Mouse (Mus musculus): ENCODE results near the gene Rheb.
"Not testable (repeated sequence)": the region's sequence is repeated elsewhere in the genome, so short reads cannot be mapped to it uniquely, and the experiment has no call there.

The Rheb gene

DNA sequence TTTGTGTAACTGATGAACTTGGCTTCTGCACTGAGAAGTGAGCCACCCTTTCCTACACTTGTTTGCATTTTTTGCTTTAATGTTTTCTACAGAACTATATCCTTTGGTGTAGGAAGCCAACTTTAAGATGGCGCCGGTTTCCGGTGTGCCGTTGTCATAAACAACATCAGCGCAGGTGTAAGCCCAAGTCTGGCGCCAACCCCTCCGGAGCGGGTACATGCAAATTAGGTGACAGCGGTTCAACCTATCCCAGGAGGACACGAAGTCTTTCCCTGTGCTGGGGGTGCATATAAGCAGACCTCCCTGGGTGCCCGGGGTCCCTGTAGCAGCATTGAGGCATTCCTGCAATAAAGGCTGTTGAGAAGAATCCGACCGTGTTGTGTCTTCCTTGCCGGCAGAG is 5.8 kb upstream of the Rheb start:
- in situ Hi-C loops (cut with MboI; ENCODE audit: low pct_unique_long_range_greater_than_20kb in 1 of 2, low sequenced_read_pairs in 2 of 2, unreplicated experiment in 1 of 2), result not testable (repeated sequence)

- in situ Hi-C loops (cut with MboI; ENCODE audit: low pct_unique_long_range_greater_than_20kb in 1 of 2, low sequenced_read_pairs in 2 of 2, unreplicated experiment in 1 of 2), result no loop called here
These were observed 1.4 kb upstream of the Rheb start for GRCm38 (mm10) chr5:24843841-24844240.

DNA sequence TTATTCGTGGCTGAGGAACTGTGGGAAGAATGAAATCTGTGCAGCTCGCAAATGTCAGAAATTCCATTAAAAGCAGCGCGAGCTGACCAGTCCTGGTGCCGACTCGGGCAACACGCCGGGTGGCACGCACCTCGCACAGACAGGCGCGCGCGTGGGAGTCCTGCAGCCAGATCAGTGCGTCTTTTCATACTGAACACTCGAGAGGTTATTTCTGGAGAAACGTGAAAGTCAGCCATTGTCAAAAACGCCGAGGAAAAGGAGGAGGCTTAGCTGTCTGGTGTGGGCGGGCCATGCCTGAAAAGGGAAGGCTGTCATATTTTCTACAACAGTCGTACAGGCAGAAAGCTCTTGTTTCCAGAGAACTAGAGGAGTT is 665 bp upstream of the Rheb start:
- in situ Hi-C loops (cut with MboI; ENCODE audit: low pct_unique_long_range_greater_than_20kb in 1 of 2, low sequenced_read_pairs in 2 of 2, unreplicated experiment in 1 of 2), result no loop called here

DNA sequence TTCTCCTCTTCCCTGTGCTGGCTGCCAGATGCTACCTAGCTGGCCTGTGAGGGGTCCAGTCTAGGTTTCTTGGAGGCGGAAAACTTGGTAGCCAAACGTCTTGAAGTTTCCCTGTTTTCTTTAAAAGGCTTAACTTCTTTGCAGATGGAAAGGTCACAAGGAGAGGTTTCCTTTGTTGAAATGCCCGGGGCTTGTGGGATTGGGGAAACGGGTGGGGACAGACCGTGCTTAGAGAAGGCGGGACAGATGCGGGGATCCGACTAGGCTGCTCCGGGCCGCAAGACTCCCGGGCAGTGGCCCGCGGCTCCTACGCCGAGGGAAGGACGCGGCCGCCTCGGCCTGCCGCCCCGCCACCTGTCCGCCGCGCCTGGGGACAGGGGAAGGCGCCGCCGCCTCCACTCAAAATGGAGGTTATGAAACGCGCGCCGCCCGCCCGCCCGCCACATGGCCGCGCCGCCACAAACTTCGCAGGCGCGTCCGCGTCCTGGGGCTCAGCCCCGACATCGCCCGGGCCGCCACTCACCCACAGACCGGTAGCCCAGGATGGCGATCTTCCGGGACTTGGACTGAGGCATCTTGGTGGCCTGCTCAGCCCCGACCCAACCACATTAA is 656 bp downstream of the Rheb start:
- in situ Hi-C loops (cut with MboI; ENCODE audit: low pct_unique_long_range_greater_than_20kb in 1 of 2, low sequenced_read_pairs in 2 of 2, unreplicated experiment in 1 of 2), result no loop called here

DNA sequence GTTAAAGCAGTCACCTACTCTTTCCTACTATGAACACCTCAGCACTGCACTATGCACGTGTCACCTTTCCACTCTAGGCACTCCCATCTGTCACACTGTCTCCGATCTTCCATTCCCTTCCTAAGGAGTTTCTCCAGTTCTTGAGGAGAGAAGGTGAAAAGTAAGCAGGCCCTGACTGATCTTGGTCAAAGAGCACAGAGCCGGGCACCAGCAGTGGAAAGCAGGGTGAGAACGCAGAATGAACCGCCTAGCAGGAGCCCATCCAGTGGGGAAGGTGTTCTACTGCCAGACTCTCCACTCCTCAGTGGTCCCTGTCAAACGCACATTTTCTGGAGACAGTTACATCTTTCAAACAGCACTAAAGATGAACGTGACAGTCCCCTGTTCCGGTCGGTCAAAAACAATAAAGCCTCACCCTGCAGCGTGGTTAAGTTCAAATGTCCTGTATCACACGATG is 1.4 kb downstream of the Rheb start:
- in situ Hi-C loops (cut with MboI; ENCODE audit: low pct_unique_long_range_greater_than_20kb in 1 of 2, low sequenced_read_pairs in 2 of 2, unreplicated experiment in 1 of 2), result no loop called here

DNA sequence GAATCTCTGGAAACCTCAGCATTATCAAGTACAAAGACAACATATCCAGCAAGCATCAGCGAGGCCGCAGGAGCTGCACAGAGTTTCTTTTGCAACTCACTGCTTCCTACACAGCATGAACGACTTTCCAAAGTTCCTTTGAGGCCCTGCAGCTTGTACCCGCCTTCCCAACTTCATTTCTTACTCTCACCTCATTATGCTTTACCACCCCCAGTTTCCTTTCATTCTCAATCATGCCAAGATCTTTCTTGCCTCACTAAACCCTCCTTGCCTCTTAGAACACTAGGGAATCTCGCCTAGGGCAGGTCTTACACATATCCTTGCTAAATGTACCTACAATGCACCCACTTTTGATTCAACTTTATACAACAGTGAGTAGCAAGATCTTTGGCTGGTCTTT is 7.9 kb downstream of the Rheb start:
- in situ Hi-C loops (cut with MboI; ENCODE audit: low pct_unique_long_range_greater_than_20kb in 1 of 2, low sequenced_read_pairs in 2 of 2, unreplicated experiment in 1 of 2), result no loop called here

- in situ Hi-C loops (cut with MboI; ENCODE audit: low pct_unique_long_range_greater_than_20kb in 1 of 2, low sequenced_read_pairs in 2 of 2, unreplicated experiment in 1 of 2), result no loop called here
These were observed 10.5 kb downstream of the Rheb start for GRCm38 (mm10) chr5:24831912-24832311.

DNA sequence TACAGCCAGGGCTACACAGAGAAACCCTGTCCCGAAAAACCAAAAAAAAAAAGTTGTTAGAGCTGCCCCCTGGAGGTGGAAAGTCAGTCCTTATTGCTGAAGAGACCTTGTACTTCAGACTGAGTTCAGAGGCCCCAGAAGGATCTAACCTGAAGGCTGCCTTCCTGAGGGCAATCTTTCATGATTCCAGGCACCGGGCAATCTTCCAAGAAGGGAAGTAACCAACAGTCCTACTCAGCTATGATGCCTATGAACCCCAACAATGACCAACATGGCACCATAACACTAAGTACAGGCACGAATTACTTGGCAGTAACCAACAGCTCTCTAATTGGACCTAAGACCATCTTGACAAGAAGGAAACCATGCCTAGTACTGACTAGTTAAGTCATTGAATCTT is 14.0 kb downstream of the Rheb start:
- in situ Hi-C loops (cut with MboI; ENCODE audit: low pct_unique_long_range_greater_than_20kb in 1 of 2, low sequenced_read_pairs in 2 of 2, unreplicated experiment in 1 of 2), result no loop called here

GRCm38 (mm10) chr5:24827173-24827572 is 15.3 kb downstream of the Rheb start:
- in situ Hi-C loops (cut with MboI; ENCODE audit: low pct_unique_long_range_greater_than_20kb in 1 of 2, low sequenced_read_pairs in 2 of 2, unreplicated experiment in 1 of 2), result no loop called here

GRCm38 (mm10) chr5:24826056-24826770 is 16.2 kb downstream of the Rheb start:
- in situ Hi-C loops (cut with MboI; ENCODE audit: low pct_unique_long_range_greater_than_20kb in 1 of 2, low sequenced_read_pairs in 2 of 2, unreplicated experiment in 1 of 2), result no loop called here

DNA sequence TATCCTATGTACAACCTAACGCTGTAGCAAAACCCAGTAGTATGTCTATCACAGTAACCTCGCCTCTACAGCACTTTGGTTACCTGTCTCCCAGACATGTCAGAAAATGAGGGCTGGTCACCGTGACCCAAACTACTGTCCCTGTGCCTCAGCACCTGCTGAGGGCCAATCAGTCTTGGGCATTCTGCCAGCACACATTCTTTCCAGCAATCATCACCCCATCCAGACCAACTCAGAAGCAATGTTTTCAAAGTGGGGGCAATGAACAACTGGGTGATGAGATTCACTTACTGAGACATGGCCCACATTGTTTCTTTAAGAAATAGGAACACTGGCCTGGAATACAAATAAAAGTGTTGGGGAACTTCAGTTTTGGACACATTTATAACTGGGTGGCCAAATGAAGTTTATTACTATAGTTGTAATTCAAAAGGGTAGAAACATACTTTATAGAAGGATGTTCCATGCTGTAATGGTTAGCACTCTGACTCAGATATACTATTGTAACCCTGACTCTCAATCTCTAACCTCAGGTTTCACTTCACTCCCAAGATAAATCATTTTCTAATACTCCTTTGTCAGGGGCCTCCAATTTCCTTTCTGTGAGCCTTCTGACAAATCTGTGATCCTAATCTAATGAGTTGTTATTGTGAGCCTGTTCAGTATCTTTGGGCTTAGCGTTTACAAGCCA is 16.9 kb downstream of the Rheb start:
- in situ Hi-C loops (cut with MboI; ENCODE audit: low pct_unique_long_range_greater_than_20kb in 1 of 2, low sequenced_read_pairs in 2 of 2, unreplicated experiment in 1 of 2), result no loop called here

- in situ Hi-C loops (cut with MboI; ENCODE audit: low pct_unique_long_range_greater_than_20kb in 1 of 2, low sequenced_read_pairs in 2 of 2, unreplicated experiment in 1 of 2), result no loop called here
These were observed 18.5 kb downstream of the Rheb start for GRCm38 (mm10) chr5:24823864-24824405.

GRCm38 (mm10) chr5:24822781-24823180 is 19.6 kb downstream of the Rheb start:
- in situ Hi-C loops (cut with MboI; ENCODE audit: low pct_unique_long_range_greater_than_20kb in 1 of 2, low sequenced_read_pairs in 2 of 2, unreplicated experiment in 1 of 2), result no loop called here

DNA sequence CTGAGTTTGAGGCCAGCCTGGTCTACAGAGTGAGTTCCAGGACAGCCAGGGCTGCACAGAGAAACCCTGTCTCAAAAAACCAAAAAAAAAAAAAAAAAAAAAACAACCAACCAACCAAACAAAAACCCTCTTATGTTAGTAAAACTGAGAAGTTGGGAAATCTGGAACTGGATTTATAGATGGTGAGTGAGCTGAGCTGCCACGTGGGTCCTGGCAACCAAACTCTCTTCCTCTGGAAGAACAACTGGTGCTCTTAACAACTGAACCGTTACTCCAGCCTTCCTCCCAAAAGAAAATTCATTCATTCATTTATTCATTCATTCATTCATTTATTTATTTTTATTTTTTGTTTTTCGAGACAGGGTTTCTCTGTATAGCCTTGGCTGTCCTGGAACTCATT is 20.2 kb downstream of the Rheb start:
- in situ Hi-C loops (cut with MboI; ENCODE audit: low pct_unique_long_range_greater_than_20kb in 1 of 2, low sequenced_read_pairs in 2 of 2, unreplicated experiment in 1 of 2), result not testable (repeated sequence)

DNA sequence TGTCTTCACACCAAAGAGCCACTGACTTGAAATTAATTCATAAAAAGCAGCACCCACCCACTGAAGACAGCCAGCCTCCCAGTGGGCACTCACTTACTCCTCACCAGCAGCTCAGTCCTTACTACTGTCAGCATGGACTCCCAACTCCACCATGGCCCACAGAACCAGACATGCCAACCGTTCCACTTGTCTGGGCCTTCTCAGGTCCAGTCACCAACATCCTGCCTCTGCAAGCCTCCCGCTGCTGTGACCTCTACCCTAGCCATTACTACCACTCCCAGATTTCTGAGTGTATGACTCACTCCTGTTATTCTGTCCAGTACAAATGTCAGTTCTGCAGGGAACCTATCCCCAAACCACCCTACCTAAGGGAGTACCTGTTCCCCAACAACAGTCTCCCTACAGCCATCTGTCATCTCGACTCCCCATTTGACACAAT is 21.0 kb downstream of the Rheb start:
- in situ Hi-C loops (cut with MboI; ENCODE audit: low pct_unique_long_range_greater_than_20kb in 1 of 2, low sequenced_read_pairs in 2 of 2, unreplicated experiment in 1 of 2), result no loop called here

- in situ Hi-C loops (cut with MboI; ENCODE audit: low pct_unique_long_range_greater_than_20kb in 1 of 2, low sequenced_read_pairs in 2 of 2, unreplicated experiment in 1 of 2), result no loop called here
These were observed 21.8 kb downstream of the Rheb start for GRCm38 (mm10) chr5:24820627-24821026.

- in situ Hi-C loops (cut with MboI; ENCODE audit: low pct_unique_long_range_greater_than_20kb in 1 of 2, low sequenced_read_pairs in 2 of 2, unreplicated experiment in 1 of 2), result no loop called here
These were observed 25.2 kb downstream of the Rheb start for GRCm38 (mm10) chr5:24817191-24817590.

DNA sequence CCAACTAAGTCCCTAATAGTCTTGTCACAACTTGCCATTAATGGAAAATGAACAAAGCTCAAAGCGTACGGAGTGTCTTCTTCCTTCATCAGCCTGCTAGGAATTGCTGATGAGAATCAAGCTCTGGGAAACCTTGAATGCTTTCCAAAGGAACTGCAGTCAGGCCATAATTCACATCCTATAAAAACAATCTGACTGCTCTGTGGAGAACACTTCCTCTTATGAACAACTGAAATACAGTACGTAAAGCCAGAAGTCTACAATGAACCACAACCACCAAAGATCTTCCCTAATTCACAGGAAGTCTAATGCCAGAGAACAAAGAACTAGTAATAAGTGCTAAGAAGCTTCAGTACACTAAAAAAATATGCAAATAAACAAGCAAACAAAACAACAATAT is 28.5 kb downstream of the Rheb start:
- in situ Hi-C loops (cut with MboI; ENCODE audit: low pct_unique_long_range_greater_than_20kb in 1 of 2, low sequenced_read_pairs in 2 of 2, unreplicated experiment in 1 of 2), result no loop called here

GRCm38 (mm10) chr5:24813005-24813404 is 29.4 kb downstream of the Rheb start:
- in situ Hi-C loops (cut with MboI; ENCODE audit: low pct_unique_long_range_greater_than_20kb in 1 of 2, low sequenced_read_pairs in 2 of 2, unreplicated experiment in 1 of 2), result no loop called here

Data from mouse embryonic stem cell (cell line).